Mouse (Mus musculus) heart, embryonic 16.5 days (tissue): ENCODE data around the gene Sgta. TPM values are rescaled to one million over a fixed set of nuclear protein-coding genes. Genes with fewer than 3 reads are reported as not detected.
"Not testable (repeated sequence)": the region's sequence is repeated elsewhere in the genome, so short reads cannot be mapped to it uniquely, and the experiment has no call there.

Experiments
- ATAC-seq: fragments of 200-750 bp; cut with Nextera tagmentation; replicated peaks from 2 replicates; pipeline ENCODE4 v1.8.0; 2017; ENCODE audit warnings: moderate number of reproducible peaks; ENCODE audit not compliant: insufficient read depth, low FRiP score; ENCODE audit errors: extremely low read depth
- H3K27ac ChIP-seq: fragments of 300-500 bp; sonication (generic); 2 replicates; pipeline ENCODE4 v1.5.1; 2014; ENCODE audit warnings: mild to moderate bottlenecking, low read length, control low read depth, moderate library complexity
- H3K27me3 ChIP-seq: fragments of 300-500 bp; sonication (generic); 2 replicates; pipeline ENCODE4 v1.6.1; 2014; ENCODE audit warnings: low read length, mixed read lengths; ENCODE audit not compliant: control insufficient read depth, insufficient read depth
- H3K36me3 ChIP-seq: fragments of 300-500 bp; sonication (generic); 2 replicates; pipeline ENCODE4 v1.6.1; 2014; ENCODE audit not compliant: control insufficient read depth, insufficient read depth
- H3K4me1 ChIP-seq: fragments of 300-500 bp; sonication (generic); 2 replicates; pipeline ENCODE4 v1.6.1; 2014; ENCODE audit warnings: low read length, mixed read lengths; ENCODE audit not compliant: control insufficient read depth, insufficient read depth
- H3K4me2 ChIP-seq: fragments of 300-500 bp; sonication (generic); 2 replicates; pipeline ENCODE4 v1.6.1; 2014; ENCODE audit warnings: low read depth, mild to moderate bottlenecking, control low read depth, low read length
- H3K4me3 ChIP-seq: fragments of 300-500 bp; sonication (generic); 2 replicates; pipeline ENCODE4 v1.5.1; 2014; ENCODE audit warnings: mild to moderate bottlenecking, control low read depth, low read length
- H3K9ac ChIP-seq: fragments of 300-500 bp; sonication (generic); 2 replicates; pipeline ENCODE4 v1.6.1; 2014; ENCODE audit warnings: low read length, control low read depth
- H3K9me3 ChIP-seq: fragments of 300-500 bp; sonication (generic); replicated peaks from 2 replicates; pipeline ENCODE4 v1.6.1; 2016; ENCODE audit warnings: low read length; ENCODE audit not compliant: control insufficient read depth
- WGBS: fragments of 180-500 bp; shearing (Covaris S2); extraction: QIAGEN DNeasy Blood & Tissue Kit; methylation state at CpG from one replicate; pipeline ENCODE4 v1.1.7; 2014; 5-methylcytosine and 5-hydroxymethylcytosine counted together
- polyA plus RNA-seq: library from polyadenylated mRNA; unstranded; fragments of >200 nt; fragmentation: Nextera tagmentation; extraction: Ambion mirVana; gene quantifications from 2 replicates; pipeline ENCODE4 v1.2.1, GENCODE M21; 2015

The Sgta gene
- polyA plus RNA-seq, 1 experiment from 2014 or later: 166 TPM

GRCm38 (mm10) chr10:81045246-81045645 lies 14.7 kb downstream of the Sgta start:
- peaks cover 54% of the 10 kb centered on the region for H3K36me3 ChIP-seq
- H3K9me3 ChIP-seq, ATAC-seq, H3K9ac ChIP-seq, H3K4me2 ChIP-seq, H3K27ac ChIP-seq, H3K4me1 ChIP-seq, H3K4me3 ChIP-seq, H3K27me3 ChIP-seq: not testable (repeated sequence)
- WGBS: 87% methylated on average over 14 of the region's 14 CpGs

- Histone ChIP-seq H3K36me3 (peaks cover 20% of the 10 kb centered on the region), H3K4me1 (0 out of 2 replicates have a peak, but pooled peaks cover 3% of the 10 kb centered on the region), H3K9me3 (no peaks in the 10 kb centered on the region), H3K9ac (no peak overlapping the region), H3K4me2 (no peak overlapping the region), H3K4me3 (no peak overlapping the region), H3K27ac (no peak overlapping the region), H3K27me3 (no peaks in the 10 kb centered on the region)
- no peak for ATAC-seq
- WGBS: 33% methylated on average over 13 of the region's 13 CpGs
These were observed 18.4 kb downstream of the Sgta start for GRCm38 (mm10) chr10:81041458-81042175.

- H3K9ac ChIP-seq: peak within 1 kb of the TSS; percentile 83
- H3K27me3 ChIP-seq: no peaks in the 10 kb centered on the region
- under 1% methylated on average over 35 of the region's 35 CpGs for WGBS
- H3K9me3 ChIP-seq: no peaks in the 10 kb centered on the region
- 0 out of 2 replicates have a peak, but pooled peaks cover 3% of the 10 kb centered on the region for H3K4me1 ChIP-seq
- H3K27ac ChIP-seq: peak within 1 kb of the TSS; percentile 61
- 0 out of 2 replicates have a peak, but pooled peaks cover 7% of the 10 kb centered on the region for H3K36me3 ChIP-seq
- peak; percentile 99 for ATAC-seq
- H3K4me2 ChIP-seq: peak within 1 kb of the TSS; percentile 79
- peak within 1 kb of the TSS; percentile 73 for H3K4me3 ChIP-seq
These were observed 22.9 kb downstream of the Sgta start, which contains the start of gene Slc39a3 for GRCm38 (mm10) chr10:81036988-81037580. Gene Slc39a3, minus strand, starts transcription at chr10:81037426.

GRCm38 (mm10) chr10:81036251-81036650 lies 23.7 kb downstream of the Sgta start:
- H3K9me3 ChIP-seq: no peaks in the 10 kb centered on the region
- H3K4me2 ChIP-seq: no peak overlapping the region
- ATAC-seq: no peak
- no peak overlapping the region for H3K4me3 ChIP-seq
- no peaks in the 10 kb centered on the region for H3K27me3 ChIP-seq
- no peak overlapping the region for H3K27ac ChIP-seq
- 0 out of 2 replicates have a peak, but pooled peaks cover 3% of the 10 kb centered on the region for H3K4me1 ChIP-seq
- 0 out of 2 replicates have a peak, but pooled peaks cover 8% of the 10 kb centered on the region for H3K36me3 ChIP-seq
- no peak overlapping the region for H3K9ac ChIP-seq
- 76% methylated on average over 7 of the region's 7 CpGs for WGBS

- Histone ChIP-seq H3K36me3 (peaks cover 12% of the 10 kb centered on the region; the same call in 1 of the 2 replicates), H3K27ac (no peak overlapping the region), H3K9me3 (no peaks in the 10 kb centered on the region), H3K27me3 (no peaks in the 10 kb centered on the region), H3K4me1 (0 out of 2 replicates have a peak, but pooled peaks cover 3% of the 10 kb centered on the region), H3K9ac (no peak overlapping the region), H3K4me3 (no peak overlapping the region), H3K4me2 (no peak overlapping the region)
- 73% methylated on average over 10 of the region's 10 CpGs for WGBS
- ATAC-seq: no peak
These were observed 26.4 kb downstream of the Sgta start for GRCm38 (mm10) chr10:81033586-81033985.

GRCm38 (mm10) chr10:81029031-81029430 lies 30.9 kb downstream of the Sgta start:
- H3K9ac ChIP-seq: no peak overlapping the region
- H3K4me1 ChIP-seq: peaks cover 6% of the 10 kb centered on the region
- peaks cover 12% of the 10 kb centered on the region; the same call in 1 of the 2 replicates for H3K36me3 ChIP-seq
- 63% methylated on average over 10 of the region's 10 CpGs for WGBS
- peaks cover 18% of the 10 kb centered on the region for H3K27me3 ChIP-seq
- no peak overlapping the region for H3K27ac ChIP-seq
- ATAC-seq: no peak
- no peak overlapping the region for H3K4me3 ChIP-seq
- H3K9me3 ChIP-seq: no peaks in the 10 kb centered on the region
- H3K4me2 ChIP-seq: no peak overlapping the region

- no peak for ATAC-seq
- Histone ChIP-seq H3K27ac (no peak overlapping the region), H3K4me3 (no peak overlapping the region)
These were observed 31.8 kb downstream of the Sgta start for GRCm38 (mm10) chr10:81028219-81028618.

GRCm38 (mm10) chr10:81027331-81027730 lies 32.6 kb downstream of the Sgta start:
- Histone ChIP-seq H3K9ac (no peak overlapping the region), H3K4me1 (peaks cover 6% of the 10 kb centered on the region), H3K4me3 (no peak overlapping the region), H3K27me3 (peaks cover 28% of the 10 kb centered on the region), H3K9me3 (peaks cover 2% of the 10 kb centered on the region; the same call in 1 of the 2 replicates), H3K27ac (no peak overlapping the region), H3K36me3 (peaks cover 7% of the 10 kb centered on the region; the same call in 1 of the 2 replicates), H3K4me2 (no peak overlapping the region)
- no peak for ATAC-seq
- 22% methylated on average over 4 of the region's 4 CpGs for WGBS

More at GRCm38 (mm10) chr10:81028219-81028618, 31.8 kb downstream of the Sgta start:
- no peaks in the 10 kb centered on the region for H3K9me3 ChIP-seq
- peaks cover 9% of the 10 kb centered on the region; the same call in 1 of the 2 replicates for H3K36me3 ChIP-seq
- no peak overlapping the region for H3K9ac ChIP-seq
- H3K27me3 ChIP-seq: peaks cover 24% of the 10 kb centered on the region
- H3K4me1 ChIP-seq: peaks cover 6% of the 10 kb centered on the region
- H3K4me2 ChIP-seq: no peak overlapping the region

- peaks cover 33% of the 10 kb centered on the region for H3K27me3 ChIP-seq
- no peak overlapping the region for H3K9ac ChIP-seq
- peaks cover 2% of the 10 kb centered on the region; the same call in 1 of the 2 replicates for H3K9me3 ChIP-seq
- ATAC-seq: no peak
- WGBS: 87% methylated on average over 5 of the region's 5 CpGs
- no peak overlapping the region for H3K4me3 ChIP-seq
- H3K36me3 ChIP-seq: peaks cover 4% of the 10 kb centered on the region; the same call in 1 of the 2 replicates
- H3K27ac ChIP-seq: no peak overlapping the region
- peaks cover 6% of the 10 kb centered on the region for H3K4me1 ChIP-seq
- H3K4me2 ChIP-seq: no peak overlapping the region
These were observed 33.1 kb downstream of the Sgta start for GRCm38 (mm10) chr10:81026857-81027256.
